Mouse (Mus musculus) left cerebral cortex, postnatal 25 days (tissue): ENCODE results near the gene Rad23a. TPM values are rescaled to one million over a fixed set of nuclear protein-coding genes. Genes with fewer than 3 reads are reported as not detected.
A peak's percentile ranks its signal among the peaks of the same experiment; 100 is the strongest.
"Not testable (repeated sequence)": the region's sequence is repeated elsewhere in the genome, so short reads cannot be mapped to it uniquely, and the experiment has no call there.

Source experiments
- DNase-seq, 2 experiments: peaks; one replicate each; pipeline ENCODE4 v3.0.0; 2022; ENCODE audit warnings: low spot score in 2 of 2, mixed read lengths in 1 of 2
- intact Hi-C: fragments of 180-260 bp; cut with DNase I; formaldehyde crosslinking; loops from one replicate; pipeline ENCODE4 v1.15.1; 2025
- total RNA-seq, 2 experiments: library from RNA; stranded (reverse); gene quantifications; 2 replicates each; pipeline ENCODE4 v1.2.3; 2021

Rad23a gene
- total RNA-seq, 2 experiments from 2014 or later = 67.8 to 73.7 TPM

- no peak for DNase-seq
- intact Hi-C loops = no loop called here
Observed at GRCm38 (mm10) chr8:84844397-84845070, 4.1 kb upstream of the Rad23a start.

- no peak for DNase-seq
- intact Hi-C loops = no loop called here
Observed at GRCm38 (mm10) chr8:84841514-84841913, 1.0 kb upstream of the Rad23a start.

GRCm38 (mm10) chr8:84839875-84840247, 604 bp downstream of the Rad23a start:
- intact Hi-C loops = no loop called here

GRCm38 (mm10) chr8:84839411-84839810, 1.1 kb downstream of the Rad23a start:
- DNase-seq = no peak
- intact Hi-C loops = no loop called here

More at GRCm38 (mm10) chr8:84839875-84840247, 604 bp downstream of the Rad23a start:
- DNase-seq = no peak

GRCm38 (mm10) chr8:84838513-84838912, 2.0 kb downstream of the Rad23a start:
- intact Hi-C loops = no loop called here
- no peak for DNase-seq

GRCm38 (mm10) chr8:84837912-84838470, 2.5 kb downstream of the Rad23a start:
- intact Hi-C loops = no loop called here
- no peak for DNase-seq

GRCm38 (mm10) chr8:84837149-84837911, 3.1 kb downstream of the Rad23a start:
- intact Hi-C loops = no loop called here
- no peak for DNase-seq

- intact Hi-C loops = no loop called here
- peak in 1 of 2 experiments; percentile 92 for DNase-seq
Observed at GRCm38 (mm10) chr8:84834866-84835855, 5.3 kb downstream of the Rad23a start.

GRCm38 (mm10) chr8:84834002-84834865, 6.2 kb downstream of the Rad23a start:
- DNase-seq = no peak

GRCm38 (mm10) chr8:84832759-84833742, 7.4 kb downstream of the Rad23a start:
- intact Hi-C loops = no loop called here
- no peak for DNase-seq

More at GRCm38 (mm10) chr8:84834002-84834865, 6.2 kb downstream of the Rad23a start:
- intact Hi-C loops = no loop called here

GRCm38 (mm10) chr8:84832034-84832717, 8.3 kb downstream of the Rad23a start:
- intact Hi-C loops = no loop called here
- DNase-seq = peak; percentile 80 to 83

- DNase-seq = no peak
- intact Hi-C loops = no loop called here
Observed at GRCm38 (mm10) chr8:84831490-84831889, 9.0 kb downstream of the Rad23a start, which contains the start of gene Gadd45gip1. Gene Gadd45gip1 (plus strand): TSS chr8:84831522.

- intact Hi-C loops, DNase-seq: not testable (repeated sequence)
Observed at GRCm38 (mm10) chr8:84826518-84826917, 13.9 kb downstream of the Rad23a start.

GRCm38 (mm10) chr8:84825636-84826035, 14.8 kb downstream of the Rad23a start:
- no peak for DNase-seq
- intact Hi-C loops = no loop called here

- peak; percentile 62 to 79 for DNase-seq
- intact Hi-C loops = no loop called here
Observed at GRCm38 (mm10) chr8:84823653-84824052, 16.8 kb downstream of the Rad23a start.

GRCm38 (mm10) chr8:84822723-84823122, 17.7 kb downstream of the Rad23a start, which contains the start of gene Dand5:
Gene Dand5 (minus strand): TSS chr8:84822823.
- intact Hi-C loops = no loop called here
- DNase-seq = no peak

- DNase-seq = no peak
Observed at GRCm38 (mm10) chr8:84816117-84816516, 24.3 kb downstream of the Rad23a start.

More at GRCm38 (mm10) chr8:84816117-84816516, 24.3 kb downstream of the Rad23a start:
- intact Hi-C loops = no loop called here
